ENCODE assay signal across 24 mouse cellular contexts in genomic region chr15:98139763-98140162, GRCm38 (mm10). TPM values are rescaled to one million over a fixed set of nuclear protein-coding genes. Genes with fewer than 3 reads are reported as not detected.
DNase-seq lines count a peak whose midpoint lies in the region; ATAC-seq lines count a peak whose summit lies in the region.
"Had no signal": no experiment of that assay in that cellular context is flagged by ENCODE, and none has a peak within 500 bp of the region (broad histone marks: within the 10 kb centered on the region; RNA-seq: fewer than 3 reads in every experiment).

No protein-coding gene starts in this region.

- peak; percentile 9 for DNase-seq in kidney, adult 9 months
- DNase-seq in kidney, adult 8-10 months: no peak
- peak; percentile 35 for DNase-seq in A20 (ENCODE audit: low read depth, low spot score)
- peak; percentile 40 for DNase-seq in gonadal fat pad, adult 2 months (ENCODE audit: low read depth)
- DNase-seq: adrenal gland, postnatal 10 days; cerebellum, adult 8-10 months; forebrain, postnatal 0 days; gastrocnemius, postnatal 14 days; kidney, adult 18-20 months; thymus, postnatal 4 days had no signal

- peak overlapping the region; percentile 47 for H3K27ac ChIP-seq in macrophage
- no peak overlapping the region for H3K27ac ChIP-seq in forebrain, embryonic 12.5 days
- H3K27ac ChIP-seq in hindbrain, embryonic 13.5 days: no peak overlapping the region
- no peak overlapping the region for H3K27ac ChIP-seq in neural tube, embryonic 15.5 days (replicated peaks)
- H3K27ac ChIP-seq: hindbrain, embryonic 10.5 days; midbrain, embryonic 12.5 days had no signal

- no peak for ATAC-seq in forebrain, embryonic 12.5 days (ENCODE audit: low FRiP score)
- no peak for ATAC-seq in hindbrain, embryonic 13.5 days (ENCODE audit: low FRiP score)
- ATAC-seq in neural tube, embryonic 15.5 days (ENCODE audit: low FRiP score): no peak
- ATAC-seq: forebrain, postnatal 0 days had no signal

- no peak overlapping the region for H3K4me2 ChIP-seq in forebrain, embryonic 12.5 days
- H3K4me2 ChIP-seq in hindbrain, embryonic 13.5 days: no peak overlapping the region
- no peak overlapping the region for H3K4me2 ChIP-seq in neural tube, embryonic 15.5 days
- H3K4me2 ChIP-seq: midbrain, embryonic 12.5 days had no signal

- peaks cover 43% of the 10 kb centered on the region for H3K36me3 ChIP-seq in macrophage (ENCODE audit: inconsistent target)
- H3K36me3 ChIP-seq in forebrain, embryonic 12.5 days (replicated peaks): peaks cover 63% of the 10 kb centered on the region
- H3K36me3 ChIP-seq in hindbrain, embryonic 13.5 days: peaks cover 72% of the 10 kb centered on the region
- peaks cover 69% of the 10 kb centered on the region for H3K36me3 ChIP-seq in neural tube, embryonic 15.5 days

- no peaks in the 10 kb centered on the region for H3K9me3 ChIP-seq in forebrain, embryonic 12.5 days
- no peaks in the 10 kb centered on the region for H3K9me3 ChIP-seq in hindbrain, embryonic 13.5 days
- no peaks in the 10 kb centered on the region for H3K9me3 ChIP-seq in neural tube, embryonic 15.5 days (replicated peaks)
- H3K9me3 ChIP-seq: hindbrain, embryonic 10.5 days; midbrain, embryonic 12.5 days had no signal

- peaks cover 6% of the 10 kb centered on the region for H3K4me1 ChIP-seq in forebrain, embryonic 12.5 days
- H3K4me1 ChIP-seq in hindbrain, embryonic 13.5 days (replicated peaks): peaks cover 8% of the 10 kb centered on the region
- peaks cover 8% of the 10 kb centered on the region for H3K4me1 ChIP-seq in neural tube, embryonic 15.5 days

- peaks cover 42% of the 10 kb centered on the region for H3K79me2 ChIP-seq in macrophage (ENCODE audit: inconsistent target)

- H3K27me3 ChIP-seq in forebrain, embryonic 12.5 days: no peaks in the 10 kb centered on the region
- no peaks in the 10 kb centered on the region for H3K27me3 ChIP-seq in hindbrain, embryonic 13.5 days
- H3K27me3 ChIP-seq in neural tube, embryonic 15.5 days (replicated peaks): no peaks in the 10 kb centered on the region
- H3K27me3 ChIP-seq: midbrain, embryonic 12.5 days had no signal

- H3K9ac ChIP-seq in forebrain, embryonic 12.5 days: no peak overlapping the region
- no peak overlapping the region for H3K9ac ChIP-seq in hindbrain, embryonic 13.5 days
- H3K9ac ChIP-seq in neural tube, embryonic 15.5 days (replicated peaks): no peak overlapping the region
- H3K9ac ChIP-seq: forebrain, postnatal 0 days; midbrain, embryonic 12.5 days had no signal

- WGBS in macrophage (ENCODE audit: missing documents): 49% methylated on average over 6 of the region's 7 CpGs
- 82% methylated on average over 7 of the region's 7 CpGs for WGBS in forebrain, embryonic 12.5 days
- WGBS in hindbrain, embryonic 13.5 days: 82% methylated on average over 7 of the region's 7 CpGs
- WGBS in neural tube, embryonic 15.5 days: 62% methylated on average over 7 of the region's 7 CpGs

- no peak overlapping the region for H3K4me3 ChIP-seq in macrophage (ENCODE audit: inconsistent target)
- no peak overlapping the region for H3K4me3 ChIP-seq in forebrain, embryonic 12.5 days (replicated peaks)
- H3K4me3 ChIP-seq in hindbrain, embryonic 13.5 days: no peak overlapping the region
- H3K4me3 ChIP-seq in neural tube, embryonic 15.5 days (replicated peaks): no peak overlapping the region
- H3K4me3 ChIP-seq: hindbrain, embryonic 10.5 days; midbrain, embryonic 12.5 days; myocyte had no signal

RNA-seq across cellular contexts. Expression of gene Asb8, which starts 25.7 kb away (rescaled TPM):
- polyA plus RNA-seq in gonadal fat pad, adult 2 months (2012; rRNA removed): 39.8 and 46.3 TPM in 2 replicates
- total RNA-seq in macrophage (2018; cell fraction: chromatin; rRNA removed): 10 to 100 TPM in 12 of 26 experiments, 1 to 10 TPM in 14; 1.1 to 19.4 (median 9.7) TPM
- 10 to 100 TPM; 15.9 to 40.7 (median 33.0) TPM for total RNA-seq in macrophage (2018; cell fraction: cytosol; rRNA removed)
- 10 to 100 TPM in 21 of 26 experiments, 1 to 10 TPM in 5; 7.1 to 29.1 (median 15.3) TPM for total RNA-seq in macrophage (2018; cell fraction: nucleus; rRNA removed)
- 26.1 to 34.8 TPM (median 30.3 TPM) in 3 replicates for polyA plus RNA-seq in macrophage (2018)
- polyA plus RNA-seq in forebrain, embryonic 12.5 days (2016; fragmentation: Nextera tagmentation; extraction: Ambion mirVana): 38.4 and 44.8 TPM in 2 replicates
- 52.9 and 59.4 TPM in 2 replicates for polyA plus RNA-seq in hindbrain, embryonic 13.5 days (2015; fragmentation: Nextera tagmentation; extraction: Ambion mirVana)
- polyA plus RNA-seq in neural tube, embryonic 15.5 days (2015; fragmentation: Nextera tagmentation; extraction: Ambion mirVana): 61.9 and 62.5 TPM in 2 replicates

RNA-seq across cellular contexts. Expression of gene Ccdc184, which starts 27.2 kb away (rescaled TPM):
- polyA plus RNA-seq in gonadal fat pad, adult 2 months (2012; rRNA removed): 1.1 and 1.5 TPM in 2 replicates
- total RNA-seq in macrophage (2018; cell fraction: chromatin; rRNA removed): not detected
- under 1 TPM in 1 of 26 experiments, not detected in 25; 0.11 TPM for total RNA-seq in macrophage (2018; cell fraction: cytosol; rRNA removed)
- total RNA-seq in macrophage (2018; cell fraction: nucleus; rRNA removed): not detected
- polyA plus RNA-seq in macrophage (2018): not detected in 3 replicates
- polyA plus RNA-seq in forebrain, embryonic 12.5 days (2016; fragmentation: Nextera tagmentation; extraction: Ambion mirVana): 15.9 and 19.6 TPM in 2 replicates
- polyA plus RNA-seq in hindbrain, embryonic 13.5 days (2015; fragmentation: Nextera tagmentation; extraction: Ambion mirVana): 55.6 and 59.6 TPM in 2 replicates
- polyA plus RNA-seq in neural tube, embryonic 15.5 days (2015; fragmentation: Nextera tagmentation; extraction: Ambion mirVana): 98.5 and 116 TPM in 2 replicates
- total RNA-seq: gastrocnemius, postnatal 14 days had no signal

RNA-seq across cellular contexts. Expression of gene Senp1, which starts 46.2 kb away (rescaled TPM):
- polyA plus RNA-seq in gonadal fat pad, adult 2 months (2012; rRNA removed): 10.8 and 13.5 TPM in 2 replicates
- total RNA-seq in macrophage (2018; cell fraction: chromatin; rRNA removed): 100 to 1,000 TPM in 23 of 26 experiments, 10 to 100 TPM in 3; 91.1 to 162 (median 121) TPM
- total RNA-seq in macrophage (2018; cell fraction: cytosol; rRNA removed): 10 to 100 TPM; 10.9 to 17.2 (median 12.6) TPM
- total RNA-seq in macrophage (2018; cell fraction: nucleus; rRNA removed): 100 to 1,000 TPM in 1 of 26 experiments, 10 to 100 TPM in 25; 47.7 to 111 (median 65.2) TPM
- 11.1 to 14.4 TPM (median 13.4 TPM) in 3 replicates for polyA plus RNA-seq in macrophage (2018)
- polyA plus RNA-seq in forebrain, embryonic 12.5 days (2016; fragmentation: Nextera tagmentation; extraction: Ambion mirVana): 39.6 and 44.3 TPM in 2 replicates
- polyA plus RNA-seq in hindbrain, embryonic 13.5 days (2015; fragmentation: Nextera tagmentation; extraction: Ambion mirVana): 23.3 and 24.7 TPM in 2 replicates
- 16.8 and 22.5 TPM in 2 replicates for polyA plus RNA-seq in neural tube, embryonic 15.5 days (2015; fragmentation: Nextera tagmentation; extraction: Ambion mirVana)

RNA-seq across cellular contexts. Expression of gene Pfkm, which starts 47.4 kb away (rescaled TPM):
- polyA plus RNA-seq in gonadal fat pad, adult 2 months (2012; rRNA removed): 24.0 and 24.4 TPM in 2 replicates
- total RNA-seq in macrophage (2018; cell fraction: chromatin; rRNA removed): 10 to 100 TPM in 14 of 26 experiments, 1 to 10 TPM in 12; 3.8 to 16.4 (median 10.3) TPM
- total RNA-seq in macrophage (2018; cell fraction: cytosol; rRNA removed): 1 to 10 TPM; 4.2 to 8.3 (median 6.2) TPM
- total RNA-seq in macrophage (2018; cell fraction: nucleus; rRNA removed): 10 to 100 TPM in 4 of 26 experiments, 1 to 10 TPM in 22; 3.2 to 13.5 (median 7.2) TPM
- 4.4 to 6.7 TPM (median 5.4 TPM) in 3 replicates for polyA plus RNA-seq in macrophage (2018)
- 52.5 and 56.6 TPM in 2 replicates for polyA plus RNA-seq in forebrain, embryonic 12.5 days (2016; fragmentation: Nextera tagmentation; extraction: Ambion mirVana)
- polyA plus RNA-seq in hindbrain, embryonic 13.5 days (2015; fragmentation: Nextera tagmentation; extraction: Ambion mirVana): 70.1 and 70.2 TPM in 2 replicates
- 85.6 and 94.3 TPM in 2 replicates for polyA plus RNA-seq in neural tube, embryonic 15.5 days (2015; fragmentation: Nextera tagmentation; extraction: Ambion mirVana)

RNA-seq across cellular contexts. Expression of gene Olfr288, which starts 55.6 kb away (rescaled TPM):
- not detected in 2 replicates for polyA plus RNA-seq in gonadal fat pad, adult 2 months (2012; rRNA removed)
- total RNA-seq in macrophage (2018; cell fraction: chromatin; rRNA removed): not detected
- not detected for total RNA-seq in macrophage (2018; cell fraction: cytosol; rRNA removed)
- not detected for total RNA-seq in macrophage (2018; cell fraction: nucleus; rRNA removed)
- not detected in 3 replicates for polyA plus RNA-seq in macrophage (2018)
- polyA plus RNA-seq in forebrain, embryonic 12.5 days (2016; fragmentation: Nextera tagmentation; extraction: Ambion mirVana): not detected in 2 replicates
- polyA plus RNA-seq in hindbrain, embryonic 13.5 days (2015; fragmentation: Nextera tagmentation; extraction: Ambion mirVana): not detected in 2 replicates
- not detected in 2 replicates for polyA plus RNA-seq in neural tube, embryonic 15.5 days (2015; fragmentation: Nextera tagmentation; extraction: Ambion mirVana)
- total RNA-seq: adrenal gland, postnatal 10 days; ES-E14; forebrain, postnatal 0 days; gastrocnemius, postnatal 14 days; layer of hippocampus, postnatal 10 days; left cerebral cortex, postnatal 10 days had no signal
- polyA plus RNA-seq: C2C12; forebrain, postnatal 0 days; heart, embryonic 14.5 days; hindbrain, embryonic 10.5 days; limb, embryonic 14.5 days; lung, embryonic 16.5 days; midbrain, embryonic 12.5 days; myocyte had no signal

Comparison
In these comparisons a context has a peak if more than half of its experiments do, and no peak if none do; other contexts are left out.
1. DNase-seq: peak in kidney, adult 9 months (single experiment), A20 (single experiment) and gonadal fat pad, adult 2 months (single experiment); none in kidney, adult 8-10 months (0 of 2).